Mouse (Mus musculus): Measurements from ENCODE around the gene Rhbdl1. TPM values are rescaled to one million over a fixed set of nuclear protein-coding genes. Genes with fewer than 3 reads are reported as not detected.
"Not testable (repeated sequence)": the region's sequence is repeated elsewhere in the genome, so short reads cannot be mapped to it uniquely, and the experiment has no call there.

Gene Rhbdl1
- total RNA-seq, 2 experiments from 2014 or later = 85.8 to 89.7 TPM

DNA sequence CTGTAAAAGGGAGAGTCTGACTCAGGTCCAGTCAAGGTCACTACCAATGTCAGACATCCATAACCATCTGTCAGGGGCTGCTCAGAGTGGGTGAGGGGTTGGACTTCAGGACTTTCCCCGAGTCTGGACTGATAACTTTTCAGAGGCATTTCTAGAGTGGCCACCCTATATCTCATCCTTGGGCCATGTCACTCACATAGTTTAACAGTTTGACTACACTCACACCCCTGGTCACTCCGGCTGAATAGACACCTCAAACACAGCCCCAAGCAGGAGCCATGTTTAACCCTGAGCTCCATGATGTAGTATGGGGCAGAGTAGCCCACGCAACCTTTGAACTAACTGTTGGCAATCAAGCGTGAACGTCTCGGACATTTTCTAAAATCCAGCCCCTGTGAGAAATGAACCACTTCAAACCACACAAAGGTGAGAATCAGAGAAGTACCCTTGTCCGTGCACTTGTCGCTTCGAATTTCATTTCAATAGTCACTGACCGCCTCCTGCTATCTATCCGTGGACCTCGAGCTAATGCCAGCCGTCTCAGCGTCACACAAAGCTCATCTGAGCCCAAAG, 37.1 kb upstream of the Rhbdl1 start:
- no peak for DNase-seq (ENCODE audit: low spot score in 2 of 2)
- intact Hi-C loops (cut with DNase I) = no loop called here

DNA sequence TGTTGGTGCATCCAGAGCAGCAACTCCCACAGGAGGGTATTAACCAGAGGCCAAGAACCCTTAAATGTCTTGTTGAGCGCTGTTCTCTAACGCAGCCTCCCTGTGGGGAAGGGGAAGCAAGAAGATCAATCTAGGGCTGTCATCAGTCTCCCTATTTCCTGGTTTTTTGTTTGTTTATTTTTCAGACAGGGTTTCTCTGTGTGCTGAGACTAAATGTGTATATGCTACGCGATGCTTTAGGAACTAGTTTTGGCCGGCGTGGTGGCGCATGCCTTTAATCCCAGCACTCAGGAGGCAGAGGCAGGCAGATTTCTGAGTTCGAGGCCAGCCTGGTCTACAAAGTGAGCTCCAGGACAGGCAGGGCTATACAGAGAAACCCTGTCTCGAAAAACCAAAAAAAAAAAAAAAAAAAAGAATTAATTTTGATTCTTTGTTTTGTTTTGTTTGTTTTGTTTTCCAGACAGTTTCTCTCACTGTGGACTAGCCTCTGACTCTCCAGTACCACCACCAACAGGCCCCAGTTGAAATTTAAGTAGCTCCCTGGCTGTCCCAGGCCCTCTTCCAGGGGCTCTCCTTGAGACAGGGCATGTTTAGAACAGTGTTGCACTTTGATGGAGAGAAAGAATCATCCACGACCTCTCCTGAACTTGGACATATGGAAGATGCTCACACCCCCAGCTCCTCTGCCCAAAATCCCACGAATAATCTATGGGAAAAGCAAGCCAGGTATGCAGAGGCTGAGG, 36.5 kb upstream of the Rhbdl1 start:
- intact Hi-C loops (cut with DNase I) = no loop called here
- DNase-seq (ENCODE audit: low spot score in 2 of 2) = no peak

DNA sequence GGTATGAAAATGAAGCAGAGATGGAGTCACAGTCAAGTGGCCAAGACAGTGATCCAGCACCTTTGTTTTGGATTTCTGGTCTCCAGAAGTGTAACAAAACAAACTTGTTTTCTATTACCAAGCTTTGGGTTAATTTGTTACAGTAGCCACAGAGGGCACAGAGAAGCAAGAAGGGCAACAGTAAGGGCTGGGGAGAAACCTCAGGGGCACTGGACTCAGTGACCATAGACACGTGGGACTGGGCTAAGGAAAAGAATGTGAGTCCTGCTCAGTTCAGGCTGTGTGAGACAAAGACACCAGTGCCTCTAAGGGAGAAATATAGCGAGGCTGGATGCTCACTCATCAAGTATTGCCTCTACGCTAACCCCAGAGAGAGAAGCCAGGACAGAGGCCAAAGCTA, 35.6 kb upstream of the Rhbdl1 start:
- DNase-seq (ENCODE audit: low spot score in 2 of 2) = no peak
- intact Hi-C loops (cut with DNase I) = no loop called here

DNA sequence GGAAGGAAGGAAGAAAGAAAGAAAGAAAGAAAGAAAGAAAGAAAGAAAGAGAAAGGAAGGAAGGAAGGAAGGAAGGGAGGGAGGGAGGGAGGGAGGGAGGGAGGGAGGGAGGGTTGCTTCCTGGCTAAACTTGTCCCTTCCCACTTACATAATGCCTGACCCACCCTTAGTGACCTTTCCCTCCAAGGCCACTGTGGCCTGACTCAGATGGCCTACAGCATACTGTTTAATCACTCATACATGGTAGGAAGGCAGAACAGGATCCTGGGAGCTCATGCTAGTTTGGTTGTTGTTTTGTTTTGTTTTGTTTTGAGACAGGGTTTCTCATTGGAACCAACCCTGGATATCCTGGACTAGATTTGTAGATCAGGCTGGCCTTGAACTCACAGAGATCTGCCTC, 34.5 kb upstream of the Rhbdl1 start:
- DNase-seq (ENCODE audit: low spot score in 2 of 2); intact Hi-C loops (cut with DNase I): not testable (repeated sequence)

DNA sequence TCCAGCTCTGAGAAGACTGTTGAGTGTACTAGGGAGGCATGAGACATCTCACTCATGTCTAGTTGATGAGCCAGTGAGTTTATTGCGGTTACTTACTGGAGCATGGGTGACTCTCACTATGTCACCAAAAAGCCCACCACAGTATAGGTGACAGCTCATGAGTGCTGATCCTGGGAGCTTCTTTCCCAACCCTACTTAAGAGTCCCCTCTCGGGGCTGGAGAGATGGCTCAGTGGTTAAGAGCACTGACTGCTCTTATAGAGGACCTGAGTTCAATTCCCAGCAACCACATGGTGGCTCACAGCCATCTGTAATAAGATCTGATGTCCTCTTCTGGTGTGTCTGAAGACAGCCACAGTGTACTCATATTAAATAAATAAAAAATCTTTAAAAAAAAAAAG, 32.9 kb upstream of the Rhbdl1 start:
- DNase-seq (ENCODE audit: low spot score in 2 of 2) = no peak
- intact Hi-C loops (cut with DNase I) = no loop called here

DNA sequence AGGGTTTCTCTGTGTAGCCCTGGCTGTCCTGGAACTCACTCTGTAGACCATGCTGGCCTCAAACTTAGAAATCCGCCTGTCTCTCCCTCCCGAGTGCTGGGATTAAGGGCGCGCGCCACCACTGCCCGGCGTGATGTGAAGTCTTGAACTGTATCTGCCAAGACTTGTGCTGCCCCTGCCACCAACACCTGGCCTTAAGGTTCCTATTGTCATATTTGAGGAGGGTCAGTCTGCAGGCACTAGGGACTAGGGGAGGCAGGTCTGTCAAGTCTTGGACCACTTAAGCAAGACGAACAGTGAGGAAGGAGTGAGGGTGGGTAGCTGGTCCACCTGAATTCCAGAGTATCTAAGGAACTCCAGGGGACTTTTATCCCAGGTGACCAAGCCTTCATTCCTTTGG, 32.4 kb upstream of the Rhbdl1 start:
- DNase-seq (ENCODE audit: low spot score in 2 of 2) = no peak
- intact Hi-C loops (cut with DNase I) = no loop called here

DNA sequence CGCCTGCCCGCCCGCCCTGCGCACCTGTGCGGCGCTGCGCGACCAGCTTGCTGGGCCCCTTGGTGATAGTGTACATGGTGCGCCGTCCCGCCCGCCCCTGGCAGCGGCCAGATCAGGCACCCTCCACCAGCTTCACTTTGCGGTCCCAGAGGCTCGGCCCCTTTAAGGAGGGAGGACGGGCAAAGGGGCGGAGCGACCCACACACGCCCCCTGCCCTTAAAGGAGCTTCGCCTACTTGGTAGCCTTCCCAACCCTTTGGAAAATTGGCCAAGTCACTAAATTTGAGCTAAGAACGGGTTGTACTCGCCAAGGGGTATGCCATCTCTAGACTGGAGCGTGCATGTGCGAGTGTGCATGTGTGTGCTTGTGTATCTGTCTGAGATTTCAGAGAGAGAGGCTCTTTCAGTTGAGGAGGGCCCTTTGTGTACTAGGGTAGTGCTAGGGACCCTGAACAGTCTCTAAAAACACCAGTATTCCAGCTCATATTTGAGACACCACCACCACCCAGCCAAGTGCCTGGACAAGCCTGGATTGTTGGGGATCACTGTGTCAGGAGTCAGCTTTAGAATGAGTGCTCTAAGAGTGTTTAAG, 31.6 kb upstream of the Rhbdl1 start, which contains the start of gene Mcrip2:
TSS of gene Mcrip2 (minus strand) at position 164 of the 591 bp plus-strand sequence.
- peak; percentile 76 to 80 for DNase-seq (ENCODE audit: low spot score in 2 of 2)
- intact Hi-C loops (cut with DNase I) = no loop called here

DNA sequence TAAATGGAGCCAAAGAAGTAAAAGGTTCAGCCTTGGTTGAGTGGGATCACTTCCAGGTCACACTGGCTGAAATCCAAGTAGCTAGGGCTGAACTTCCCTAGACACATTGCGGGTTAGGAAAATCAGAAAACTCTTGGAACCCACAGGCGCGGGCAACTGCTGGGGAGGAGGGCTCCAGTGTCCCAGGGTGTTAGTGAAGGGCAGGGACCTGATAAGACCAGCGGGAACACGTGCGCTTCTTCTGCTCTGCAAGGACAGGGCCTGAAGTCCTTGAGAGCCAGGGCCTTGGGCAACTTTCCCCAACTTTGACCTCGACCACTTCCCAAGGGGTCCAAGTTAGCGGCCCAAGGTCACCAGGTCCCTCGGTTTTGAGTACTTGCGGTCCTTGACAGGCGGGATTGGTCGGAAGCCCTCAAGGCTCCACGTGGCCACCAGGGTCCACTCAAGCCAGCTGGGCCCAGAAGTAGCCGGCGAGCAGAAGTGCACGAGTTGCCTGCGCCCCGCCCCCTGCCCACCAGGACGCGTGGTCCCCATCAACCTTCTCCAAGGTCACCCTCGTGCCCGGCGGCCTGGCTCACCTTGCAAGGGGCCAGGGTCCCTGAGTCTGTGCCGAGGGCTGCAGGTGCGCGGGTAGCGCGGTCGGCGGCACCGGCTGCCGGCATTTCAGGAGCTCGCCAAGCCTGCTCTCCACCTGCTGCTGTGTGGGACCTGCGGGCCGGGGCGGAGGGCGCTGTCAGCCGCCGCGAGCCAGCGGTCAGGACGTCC, 30.9 kb upstream of the Rhbdl1 start:
- DNase-seq (ENCODE audit: low spot score in 2 of 2) = no peak
- intact Hi-C loops (cut with DNase I) = no loop called here

DNA sequence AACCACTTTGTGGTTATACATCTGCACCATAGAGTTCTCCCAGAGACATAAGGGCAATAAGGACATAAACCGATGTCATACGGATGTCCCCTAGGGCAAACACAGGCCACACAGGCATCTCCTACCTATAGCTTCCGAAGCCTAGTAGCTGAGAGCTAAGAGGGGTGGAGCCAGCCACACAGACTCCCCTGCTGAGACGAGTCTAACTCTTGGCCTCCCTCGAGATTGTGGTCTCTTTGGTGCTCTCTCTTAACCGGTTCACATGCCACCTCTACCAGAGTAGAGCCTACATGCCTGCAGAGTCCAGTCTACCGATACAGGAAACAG, 30.4 kb upstream of the Rhbdl1 start:
- intact Hi-C loops (cut with DNase I) = no loop called here
- DNase-seq (ENCODE audit: low spot score in 2 of 2) = no peak

DNA sequence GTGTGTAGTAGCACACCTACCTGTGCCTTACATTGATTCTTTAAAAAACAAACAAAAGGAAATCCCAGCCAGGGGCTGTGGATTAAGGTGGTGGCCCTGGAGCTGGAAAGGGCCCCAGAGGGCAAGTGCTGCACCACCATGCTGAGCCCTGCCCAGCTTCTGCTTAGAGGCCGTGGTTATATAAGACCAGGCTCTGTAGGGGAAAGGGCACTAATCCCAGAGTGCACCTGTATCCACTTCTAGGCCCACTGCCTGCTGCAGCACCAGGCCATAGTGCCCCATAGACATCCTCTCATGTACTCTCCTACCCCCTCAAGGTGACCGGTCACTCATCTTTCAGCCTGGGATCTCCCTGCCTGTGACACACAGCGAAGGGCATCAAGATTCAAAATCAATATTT, 29.1 kb upstream of the Rhbdl1 start:
- no peak for DNase-seq (ENCODE audit: low spot score in 2 of 2)
- intact Hi-C loops (cut with DNase I) = no loop called here

DNA sequence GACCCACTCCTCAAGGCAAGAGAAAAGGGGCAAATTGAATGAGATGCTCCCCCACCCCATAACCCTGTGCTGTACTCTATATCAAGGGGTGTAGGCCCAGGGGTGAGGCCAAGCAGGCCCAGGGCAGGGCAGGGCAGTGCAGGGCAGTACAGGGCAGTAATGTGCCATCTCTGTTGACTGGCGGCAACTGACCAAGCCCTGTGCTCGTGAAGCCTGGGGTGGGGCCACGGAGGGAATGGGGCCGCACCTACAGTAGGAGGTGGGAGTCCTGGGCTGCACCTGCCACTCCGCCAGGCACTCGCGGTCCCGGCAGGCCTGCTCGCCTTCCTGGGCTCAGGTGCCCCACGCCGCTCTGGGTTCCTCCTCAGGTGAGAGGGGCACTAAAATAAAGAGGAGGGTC, 28.2 kb upstream of the Rhbdl1 start:
- no peak for DNase-seq (ENCODE audit: low spot score in 2 of 2)

DNA sequence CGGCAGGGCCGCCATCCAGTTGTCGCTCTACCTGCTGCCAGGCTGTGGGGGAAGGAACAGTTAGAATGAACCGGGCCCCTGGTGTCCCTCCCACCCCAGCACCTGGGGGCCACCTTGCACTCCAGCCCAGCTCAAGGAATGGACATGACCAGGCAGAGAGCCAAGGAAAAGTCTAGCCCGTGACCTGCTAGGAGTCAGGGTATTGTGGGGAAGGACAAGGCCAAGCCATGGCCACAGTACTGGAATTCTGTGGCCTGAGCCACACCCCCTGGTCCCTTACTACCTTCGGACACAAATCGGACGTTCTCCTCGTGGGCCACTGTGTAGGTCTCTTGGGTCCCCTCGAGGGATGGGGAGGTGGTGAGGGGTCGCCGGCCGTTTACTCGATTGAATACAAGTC, 27.2 kb upstream of the Rhbdl1 start:
- intact Hi-C loops (cut with DNase I) = no loop called here
- DNase-seq (ENCODE audit: low spot score in 2 of 2) = no peak

More for the DNA sequence above, 28.2 kb upstream of the Rhbdl1 start:
- intact Hi-C loops (cut with DNase I) = no loop called here

DNA sequence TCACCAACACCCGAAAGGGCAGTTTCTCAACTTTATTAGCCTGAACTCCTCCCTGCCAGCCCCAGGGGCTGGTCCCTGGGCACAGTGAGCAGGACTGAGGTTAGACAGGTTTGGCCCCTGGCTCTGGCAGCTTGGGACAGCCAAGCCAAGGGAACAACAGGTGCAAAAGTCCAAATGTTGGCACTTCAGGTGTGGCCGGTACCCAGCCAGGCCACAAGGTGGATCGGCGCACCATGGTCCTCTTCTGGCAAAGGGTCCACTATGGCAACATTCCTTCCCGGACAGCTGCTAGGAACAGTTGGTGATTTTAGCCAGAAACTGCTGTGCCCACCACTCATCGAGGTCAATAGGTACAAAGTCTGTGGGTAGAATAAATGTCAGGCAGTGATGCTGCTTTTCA, 26.6 kb upstream of the Rhbdl1 start:
- no peak for DNase-seq (ENCODE audit: low spot score in 2 of 2)
- intact Hi-C loops (cut with DNase I) = no loop called here

DNA sequence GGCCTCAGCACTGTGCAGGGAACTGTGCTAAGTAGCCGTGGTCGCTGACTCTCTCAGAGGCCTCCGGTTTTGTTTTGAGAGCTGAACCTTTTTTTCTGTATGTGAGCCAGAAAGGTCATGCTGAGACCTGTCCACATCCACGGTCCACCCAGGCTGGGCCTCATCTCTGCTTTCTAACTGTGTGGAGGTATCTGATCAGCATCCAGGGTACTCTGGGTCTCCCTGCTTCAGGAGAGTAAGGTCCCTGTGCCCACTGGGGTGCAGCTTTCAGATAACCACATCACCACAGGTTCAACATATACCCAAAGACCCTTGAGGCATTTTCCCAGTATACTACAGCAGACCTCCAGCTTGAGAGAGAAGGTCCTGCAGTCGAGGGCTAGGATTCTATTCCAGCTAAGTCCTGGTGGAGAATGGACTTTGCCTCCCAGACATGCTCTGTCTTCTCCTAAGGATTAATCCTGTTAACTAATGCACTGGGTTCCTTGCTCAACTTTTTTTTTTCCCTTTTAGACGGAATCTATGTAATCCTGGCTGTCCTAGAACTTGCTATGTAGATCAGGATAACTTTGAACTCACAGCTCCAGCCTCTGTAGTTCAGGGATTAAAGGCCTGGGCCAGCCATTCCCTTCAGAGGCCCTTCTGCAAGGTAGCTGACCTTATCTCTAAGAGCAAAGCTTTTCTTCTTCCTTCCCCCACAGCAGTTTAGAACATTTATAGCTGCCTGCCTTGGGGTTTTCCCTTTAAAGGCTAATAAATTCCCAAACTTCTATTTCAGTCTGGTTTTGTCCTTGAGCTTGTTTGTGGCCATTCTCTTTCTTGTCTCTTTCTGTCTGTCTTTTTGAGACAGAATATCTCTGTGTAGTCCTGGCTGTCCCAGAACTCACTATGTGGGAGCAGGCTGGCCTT, 24.9 kb upstream of the Rhbdl1 start:
- intact Hi-C loops (cut with DNase I) = no loop called here
- DNase-seq (ENCODE audit: low spot score in 2 of 2) = no peak

DNA sequence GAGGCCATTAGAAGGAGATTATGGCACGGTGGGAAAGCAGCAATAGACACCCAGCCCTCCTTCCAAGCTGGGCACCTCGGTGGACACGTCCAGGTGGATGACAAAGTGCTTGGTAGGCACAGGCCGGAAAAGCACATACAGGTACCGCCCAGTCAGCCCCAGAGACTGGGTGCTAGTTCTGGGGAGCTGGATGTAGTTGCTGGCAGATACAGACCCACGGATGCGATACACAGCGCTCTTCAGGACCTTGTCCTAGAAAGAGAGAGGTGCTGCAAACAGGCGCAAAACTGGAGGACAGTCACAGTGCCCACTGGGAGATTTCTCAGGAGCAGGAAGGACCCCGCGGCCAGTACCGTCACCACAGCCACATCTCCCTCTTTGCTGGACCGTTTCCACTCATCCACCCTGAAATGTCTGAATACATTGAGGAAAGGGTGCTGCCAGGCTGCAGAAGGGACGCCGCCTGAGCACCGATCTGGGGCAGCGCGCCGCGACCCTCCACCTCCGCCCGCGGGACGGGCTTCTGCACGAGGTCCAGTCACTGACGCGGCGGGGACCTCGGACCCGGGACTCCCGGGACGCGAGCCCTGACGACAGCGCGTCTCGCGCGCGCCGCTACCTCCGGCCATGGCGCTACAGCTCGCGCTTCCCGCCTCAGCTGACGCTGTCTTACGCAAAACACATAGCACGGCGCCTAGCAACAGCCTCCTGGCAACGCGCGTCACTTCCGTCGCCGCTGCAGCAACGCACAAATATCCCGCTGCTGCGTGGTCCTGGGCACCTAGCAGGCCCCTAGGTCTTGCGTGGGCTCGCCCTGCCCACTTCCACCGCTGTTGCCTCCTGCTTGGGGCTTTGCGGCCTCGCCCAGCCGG, 24.0 kb upstream of the Rhbdl1 start, which contains the start of gene Wdr90:
TSS of gene Wdr90 (minus strand) at position 670 of the 872 bp plus-strand sequence.
- intact Hi-C loops (cut with DNase I) = no loop called here
- DNase-seq (ENCODE audit: low spot score in 2 of 2) = peak; percentile 94

DNA sequence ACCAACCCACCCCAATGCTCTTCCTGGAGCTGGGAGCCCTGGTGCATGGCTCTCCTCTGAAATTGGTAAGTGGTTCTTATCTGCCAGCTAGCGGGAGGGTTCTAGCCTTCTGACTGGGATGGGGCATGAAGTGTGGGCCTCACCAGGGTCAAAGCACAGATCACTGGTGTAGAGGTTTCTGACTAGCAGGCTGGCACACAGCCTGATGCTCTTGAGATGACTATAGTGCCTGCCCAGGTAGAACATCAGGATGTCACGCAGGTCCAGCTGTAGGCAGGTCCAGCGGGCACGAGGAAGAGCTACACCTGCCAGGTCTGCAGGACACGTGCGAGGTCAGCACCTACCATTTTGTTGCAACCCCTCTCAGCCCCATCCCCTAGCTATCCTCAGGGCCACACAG, 23.1 kb upstream of the Rhbdl1 start:
- no peak for DNase-seq (ENCODE audit: low spot score in 2 of 2)
- intact Hi-C loops (cut with DNase I) = no loop called here

DNA sequence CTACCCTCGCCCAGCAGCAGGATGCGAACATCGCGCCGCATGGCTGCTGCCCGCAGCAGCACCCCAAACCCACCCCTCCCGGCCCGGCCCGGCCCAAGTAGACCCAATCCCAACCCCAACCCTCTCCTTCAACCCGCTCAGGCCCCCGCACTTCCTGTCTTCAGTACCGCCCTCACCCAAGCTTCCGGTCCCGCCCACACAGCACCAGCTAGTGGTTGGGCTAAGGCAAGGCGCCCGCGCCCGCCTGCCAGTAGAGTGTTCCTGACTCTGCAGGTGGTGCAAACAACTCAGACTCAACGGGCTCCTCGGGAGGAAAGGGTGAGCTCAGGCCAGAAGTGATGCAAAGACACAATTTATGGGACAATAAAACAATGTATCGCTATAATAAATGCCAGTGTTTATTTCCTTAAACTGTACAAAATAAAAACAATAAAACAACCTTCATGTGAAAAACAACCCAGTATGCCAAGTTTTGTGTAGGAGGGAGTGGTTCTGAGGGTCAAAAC, 7.4 kb upstream of the Rhbdl1 start, which contains the start of gene Rhot2:
TSS of gene Rhot2 (minus strand) at position 456 of the 506 bp plus-strand sequence.
- intact Hi-C loops (cut with DNase I) = no loop called here
- peak; percentile 94 to 95 for DNase-seq (ENCODE audit: low spot score in 2 of 2)
